Mouse (Mus musculus) kidney, adult 2 months (tissue): Measurements from ENCODE around the gene Mgat4c. TPM values are rescaled to one million over a fixed set of nuclear protein-coding genes. Genes with fewer than 3 reads are reported as not detected.
"Not testable (repeated sequence)": the region's sequence is repeated elsewhere in the genome, so short reads cannot be mapped to it uniquely, and the experiment has no call there.

Source experiments
- DNase-seq: peaks from one replicate; pipeline ENCODE4 v3.0.0; 2021
- H3K27ac ChIP-seq: fragments of 200-500 bp; 2 replicates; pipeline ENCODE4 v1.5.1; 2012; ENCODE audit warnings: low read depth, low read length, control low read depth, inconsistent platforms; ENCODE audit not compliant: insufficient read depth
- H3K27me3 ChIP-seq: fragments of 200-500 bp; replicated peaks from 2 replicates; pipeline ENCODE4 v1.6.1; 2012; ENCODE audit warnings: mild to moderate bottlenecking, moderate library complexity, low read length, inconsistent platforms; ENCODE audit not compliant: control insufficient read depth, insufficient read depth
- H3K36me3 ChIP-seq: fragments of 200-500 bp; 2 replicates; pipeline ENCODE4 v1.6.1; 2012; ENCODE audit warnings: mild to moderate bottlenecking, moderate library complexity, low read length, inconsistent platforms; ENCODE audit not compliant: control insufficient read depth, insufficient read depth
- H3K4me1 ChIP-seq: fragments of 200-500 bp; 2 replicates; pipeline ENCODE4 v1.6.1; 2011; ENCODE audit warnings: low read length; ENCODE audit not compliant: control insufficient read depth, insufficient read depth
- H3K4me3 ChIP-seq: fragments of 200-500 bp; 2 replicates; pipeline ENCODE4 v1.5.1; 2011; ENCODE audit warnings: mild to moderate bottlenecking, low read depth, low read length, control low read depth; ENCODE audit not compliant: insufficient read depth
- CTCF ChIP-seq: fragments of 200-500 bp; conservative IDR thresholded peaks from 2 replicates; pipeline ENCODE4 v1.5.1; 2011; ENCODE audit warnings: low read depth, mild to moderate bottlenecking, control low read depth, low read length, moderate library complexity, mixed read lengths; ENCODE audit not compliant: insufficient read depth, insufficient read length
- POLR2A ChIP-seq: fragments of 200-500 bp; IDR thresholded peaks from one replicate; pipeline ENCODE4 v1.6.1; 2011; ENCODE audit warnings: low read depth, low read length, control low read depth
- WGBS: fragments of 180-500 bp; shearing (Covaris S2); methylation state at CpG from one replicate; pipeline ENCODE4 v1.1.7; 2018; 5-methylcytosine and 5-hydroxymethylcytosine counted together
- polyA plus RNA-seq: library from polyadenylated mRNA; depleted of rRNA; stranded (reverse); fragments of >200 nt; gene quantifications from 2 replicates; pipeline ENCODE4 v1.2.3, GENCODE M21; 2012

Mgat4c gene
- polyA plus RNA-seq, 1 experiment: 0.47 TPM

DNA sequence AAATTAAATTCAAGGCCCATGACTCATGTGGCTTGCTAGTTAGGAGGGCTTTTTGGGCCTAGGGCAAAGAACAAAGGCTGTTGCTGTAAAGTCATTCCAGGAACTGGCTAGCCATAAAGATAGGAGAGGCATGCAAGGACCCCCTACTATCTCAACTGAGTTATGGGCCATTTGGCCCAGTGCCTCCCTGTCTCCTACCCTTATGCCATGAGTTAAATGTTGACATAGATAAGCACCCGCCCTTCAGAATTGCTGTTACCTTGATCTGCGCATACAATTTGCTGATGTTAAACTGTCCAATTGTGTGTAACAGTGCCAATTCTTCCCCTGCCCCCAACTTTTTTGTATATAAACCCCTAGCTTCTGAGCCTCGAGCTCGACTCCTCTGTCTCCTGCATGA is 692.8 kb downstream of the Mgat4c start:
- no peaks in the 10 kb centered on the region for H3K4me1 ChIP-seq
- DNase-seq: no peak
- H3K27me3 ChIP-seq: no peaks in the 10 kb centered on the region
- TF ChIP-seq POLR2A: no peak
- TF ChIP-seq CTCF: no peak
- WGBS: 80% methylated on average over 4 of the region's 4 CpGs
- H3K36me3 ChIP-seq: no peaks in the 10 kb centered on the region
- H3K27ac ChIP-seq: no peak overlapping the region
- no peak overlapping the region for H3K4me3 ChIP-seq

DNA sequence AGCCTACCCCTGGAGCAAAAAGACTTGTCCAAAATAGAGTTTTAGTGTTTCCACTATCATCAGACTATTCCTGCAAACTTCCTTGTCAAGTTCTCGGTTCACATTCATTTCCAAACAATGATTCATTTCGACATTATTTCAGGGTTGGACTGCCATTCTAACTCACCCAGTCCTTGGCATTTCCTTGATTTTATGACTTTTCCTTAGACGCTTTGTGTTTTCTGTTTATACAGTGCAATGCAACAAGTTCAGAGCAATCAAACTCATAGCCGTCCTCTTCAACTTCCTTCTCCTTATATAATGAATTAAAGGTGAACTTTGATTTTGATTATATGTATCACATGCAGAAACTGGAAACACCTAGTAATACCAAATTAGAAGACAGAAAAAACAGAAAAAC is 696.1 kb downstream of the Mgat4c start:
- H3K4me1 ChIP-seq: no peaks in the 10 kb centered on the region
- 54% methylated on average over 4 of the region's 4 CpGs for WGBS
- no peaks in the 10 kb centered on the region for H3K36me3 ChIP-seq
- DNase-seq: no peak
- no peak overlapping the region for H3K27ac ChIP-seq
- no peak for TF ChIP-seq CTCF
- no peak for TF ChIP-seq POLR2A
- no peak overlapping the region for H3K4me3 ChIP-seq
- no peaks in the 10 kb centered on the region for H3K27me3 ChIP-seq

DNA sequence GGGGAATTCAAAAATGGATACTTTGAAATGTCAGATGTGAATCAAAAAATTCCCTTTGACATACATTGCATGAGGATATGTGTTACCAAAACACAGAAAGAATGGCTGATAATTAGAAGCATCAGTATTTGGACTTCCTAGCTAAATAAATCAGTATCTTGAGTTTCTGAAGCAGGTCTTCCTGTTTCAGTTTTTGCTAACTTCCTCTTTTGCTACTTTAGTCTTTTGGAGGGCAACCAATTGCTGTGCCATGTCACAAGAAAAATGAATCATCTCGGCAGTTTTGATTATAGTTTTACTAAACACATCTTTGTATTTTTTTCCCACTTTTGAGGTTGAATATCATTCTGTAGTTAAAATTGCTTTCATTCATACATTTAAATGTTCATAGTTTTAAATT is 707.9 kb downstream of the Mgat4c start:
- DNase-seq: no peak
- Histone ChIP-seq H3K27me3 (no peaks in the 10 kb centered on the region), H3K36me3 (no peaks in the 10 kb centered on the region), H3K4me1 (no peaks in the 10 kb centered on the region), H3K4me3 (no peak overlapping the region), H3K27ac (no peak overlapping the region)
- TF ChIP-seq POLR2A (no peak), CTCF (no peak)
- WGBS: 65% methylated on average over 1 of the region's 1 CpGs

DNA sequence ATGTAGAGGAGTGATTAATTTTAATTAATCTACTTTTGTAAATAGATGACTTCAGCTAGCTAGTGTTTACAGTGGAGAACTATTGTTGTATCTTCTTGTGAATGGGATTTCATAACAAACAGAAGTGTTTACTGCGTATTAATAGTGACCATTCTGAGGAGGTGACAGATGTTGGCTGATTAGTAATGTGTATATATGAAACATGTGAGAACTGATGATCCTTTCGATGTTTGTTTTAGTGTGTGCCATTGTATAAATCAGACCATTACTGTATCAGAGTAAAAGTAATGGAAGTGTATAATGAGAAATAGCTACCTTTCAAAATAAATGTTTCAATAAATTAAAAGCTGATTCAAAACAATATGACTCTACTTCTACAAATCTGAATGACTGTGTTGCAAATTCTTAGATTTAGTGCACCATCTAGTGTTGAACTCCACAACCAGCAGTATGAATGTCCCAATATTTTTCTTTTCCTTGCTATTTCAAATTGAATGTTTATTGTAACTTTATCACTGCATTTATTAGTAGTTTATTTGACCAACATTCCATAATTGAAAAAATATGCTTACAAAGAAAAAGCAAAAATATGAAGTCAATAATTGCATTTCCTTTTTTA is 736.5 kb downstream of the Mgat4c start:
- H3K27ac ChIP-seq: no peak overlapping the region
- DNase-seq: no peak
- H3K4me1 ChIP-seq: no peaks in the 10 kb centered on the region
- no peaks in the 10 kb centered on the region for H3K36me3 ChIP-seq
- TF ChIP-seq POLR2A (no peak), CTCF (no peak)
- H3K4me3 ChIP-seq: no peak overlapping the region
- no peaks in the 10 kb centered on the region for H3K27me3 ChIP-seq
- WGBS: 74% methylated on average over 2 of the region's 2 CpGs

DNA sequence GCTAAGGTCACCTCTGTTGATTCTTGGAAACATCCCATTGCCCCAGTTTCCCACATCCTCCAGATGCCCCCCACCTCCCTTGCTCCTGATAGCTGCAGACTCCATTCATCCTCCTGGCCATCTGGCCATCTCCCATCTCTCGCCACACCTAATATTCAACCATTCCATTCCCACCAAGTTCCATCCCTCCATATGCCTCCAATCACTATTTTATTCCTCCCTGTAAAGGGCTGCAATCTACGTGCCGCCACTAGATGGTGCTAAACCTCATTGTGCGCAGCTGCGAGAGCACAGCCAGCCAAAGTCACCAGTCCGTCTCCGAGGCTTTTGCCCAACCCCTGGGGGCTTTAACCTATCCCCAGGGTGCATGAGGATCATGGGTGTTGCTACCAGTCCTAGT is 753.8 kb downstream of the Mgat4c start:
- 2% methylated on average over 7 of the region's 7 CpGs for WGBS
- H3K4me3 ChIP-seq, H3K36me3 ChIP-seq, H3K27ac ChIP-seq, H3K4me1 ChIP-seq, H3K27me3 ChIP-seq: not testable (repeated sequence)
- peak; percentile 29 for DNase-seq
- 0 out of 2 replicates have a peak, but pooled peaks have one; percentile 21 for TF ChIP-seq CTCF

DNA sequence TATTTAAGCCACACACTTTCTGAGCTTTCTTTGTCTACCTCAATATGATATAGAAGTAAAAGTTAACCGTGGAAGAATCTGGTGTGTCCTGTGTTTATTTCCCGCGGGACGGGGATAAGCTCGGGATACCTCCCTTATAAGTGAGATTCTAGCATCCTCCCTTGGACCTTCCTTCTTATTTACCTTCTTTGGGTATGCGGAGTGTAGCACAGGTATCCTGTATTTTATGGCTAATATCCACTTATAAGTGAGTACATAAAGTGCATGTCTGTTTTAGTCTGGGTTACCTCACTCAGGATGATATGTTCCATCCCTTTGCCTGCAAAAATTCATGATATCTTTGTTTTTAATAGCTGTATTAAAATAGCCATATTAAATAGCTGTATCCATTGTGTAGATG is 754.2 kb downstream of the Mgat4c start:
- H3K27me3 ChIP-seq, DNase-seq, H3K4me3 ChIP-seq, H3K4me1 ChIP-seq, H3K36me3 ChIP-seq, H3K27ac ChIP-seq: not testable (repeated sequence)
- 31% methylated on average over 6 of the region's 6 CpGs for WGBS
